Mouse (Mus musculus) embryonic facial prominence, embryonic 10.5 days (tissue): Measurements from ENCODE around the gene Hsd11b1. TPM values are rescaled to one million over a fixed set of nuclear protein-coding genes. Genes with fewer than 3 reads are reported as not detected.

Experiments
- DNase-seq: peaks from one replicate; pipeline ENCODE4 v3.0.0-alpha.2; 2017; ENCODE audit warnings: low spot score
- H3K27ac ChIP-seq: fragments of 300-500 bp; sonication (generic); replicated peaks from 2 replicates; pipeline ENCODE4 v1.5.1; 2016; ENCODE audit warnings: mild to moderate bottlenecking
- H3K27me3 ChIP-seq: fragments of 300-500 bp; sonication (generic); replicated peaks from 2 replicates; pipeline ENCODE4 v1.6.1; 2016; ENCODE audit warnings: low read depth, mild to moderate bottlenecking; ENCODE audit not compliant: poor library complexity, severe bottlenecking
- H3K36me3 ChIP-seq: fragments of 300-500 bp; sonication (generic); replicated peaks from 2 replicates; pipeline ENCODE4 v1.6.1; 2016; ENCODE audit warnings: mild to moderate bottlenecking, moderate library complexity
- H3K4me1 ChIP-seq: fragments of 300-500 bp; sonication (generic); 2 replicates; pipeline ENCODE4 v1.6.1; 2016
- H3K4me3 ChIP-seq: fragments of 300-500 bp; sonication (generic); 2 replicates; pipeline ENCODE4 v1.5.1; 2016; ENCODE audit warnings: mild to moderate bottlenecking, moderate library complexity
- H3K9me3 ChIP-seq: fragments of 300-500 bp; sonication (generic); 2 replicates; pipeline ENCODE4 v1.6.1; 2016; ENCODE audit warnings: mild to moderate bottlenecking
- WGBS: fragments of 180-500 bp; shearing (Covaris S2); methylation state at CpG from one replicate; pipeline ENCODE4 v1.1.7; 2016; 5-methylcytosine and 5-hydroxymethylcytosine counted together
- polyA plus RNA-seq: library from polyadenylated mRNA; unstranded; fragments of >200 nt; fragmentation: Nextera tagmentation; extraction: Ambion mirVana; gene quantifications from 2 replicates; pipeline ENCODE4 v1.2.1, GENCODE M21; 2016

Hsd11b1 gene
- 0.41 TPM in 1 of 2 replicates, not detected in the other for polyA plus RNA-seq

DNA sequence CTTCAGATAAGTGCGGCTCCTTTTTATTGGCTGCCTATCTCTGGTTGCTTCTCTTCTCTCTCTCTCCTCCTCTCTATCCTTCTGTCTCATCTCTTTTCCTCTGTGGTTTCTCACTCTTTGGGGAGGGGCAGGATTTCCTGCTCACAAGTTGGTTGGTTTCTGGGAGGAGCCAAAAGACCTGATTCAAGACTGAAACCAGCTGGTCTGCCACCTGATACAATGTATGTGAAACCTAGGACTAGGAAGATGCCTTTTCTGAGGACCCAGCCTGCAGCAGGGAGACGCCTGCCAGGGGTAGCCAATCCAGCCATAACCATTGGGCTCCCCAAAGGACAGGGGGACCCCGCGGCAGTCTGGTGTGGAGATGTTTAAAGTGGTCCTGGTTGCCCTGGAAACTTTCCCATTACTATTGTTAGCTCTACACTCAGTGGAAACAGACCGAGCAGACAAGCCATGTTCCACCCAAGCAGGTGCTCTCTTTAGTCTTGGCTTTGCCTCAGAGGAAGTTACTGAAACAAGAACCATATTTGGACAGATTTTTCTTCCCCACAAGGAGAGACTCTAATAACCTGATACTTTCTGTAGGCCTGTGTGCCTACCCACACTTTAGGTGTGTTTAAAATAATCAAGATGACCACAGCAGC is at the start of gene Hsd11b1:
Gene Hsd11b1 (minus strand): TSS at position 121 of the 644 bp plus-strand sequence.
- no peaks in the 10 kb centered on the region for H3K9me3 ChIP-seq
- 78% methylated on average over 5 of the region's 5 CpGs for WGBS
- H3K27ac ChIP-seq, result no peak within 1 kb of the TSS
- H3K4me3 ChIP-seq, result no peak within 1 kb of the TSS
- DNase-seq, result no peak
- H3K4me1 ChIP-seq, result peaks cover 10% of the 10 kb centered on the region; the same call in 1 of the 2 replicates
- H3K27me3 ChIP-seq, result no peaks in the 10 kb centered on the region
- H3K36me3 ChIP-seq, result no peaks in the 10 kb centered on the region

DNA sequence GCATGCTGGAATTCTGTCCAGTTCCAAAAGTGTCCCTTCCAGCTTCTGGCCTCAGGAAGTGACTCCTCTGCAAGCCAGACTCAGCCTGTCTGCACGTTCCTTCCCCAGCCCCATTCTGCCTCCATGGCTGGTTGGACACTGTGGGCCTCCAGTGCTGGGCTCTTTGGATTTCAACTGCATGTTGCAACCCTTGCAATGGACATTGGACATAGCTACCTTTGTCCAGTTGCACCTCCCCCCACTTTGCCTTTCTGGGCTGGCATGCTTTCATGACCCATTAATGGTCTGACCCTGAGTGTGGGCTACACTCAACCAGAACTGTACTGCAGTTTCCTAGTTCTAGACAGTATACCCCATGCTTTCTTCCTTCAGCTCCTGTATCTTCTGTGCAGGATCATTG is 47.7 kb upstream of the Hsd11b1 start:
- H3K36me3 ChIP-seq, result no peaks in the 10 kb centered on the region
- H3K27me3 ChIP-seq, result no peaks in the 10 kb centered on the region
- peaks cover 3% of the 10 kb centered on the region; the same call in 1 of the 2 replicates for H3K4me1 ChIP-seq
- no peaks in the 10 kb centered on the region for H3K9me3 ChIP-seq
- no peak overlapping the region for H3K4me3 ChIP-seq
- WGBS, result 75% methylated on average over 1 of the region's 1 CpGs
- no peak overlapping the region for H3K27ac ChIP-seq
- DNase-seq, result no peak

DNA sequence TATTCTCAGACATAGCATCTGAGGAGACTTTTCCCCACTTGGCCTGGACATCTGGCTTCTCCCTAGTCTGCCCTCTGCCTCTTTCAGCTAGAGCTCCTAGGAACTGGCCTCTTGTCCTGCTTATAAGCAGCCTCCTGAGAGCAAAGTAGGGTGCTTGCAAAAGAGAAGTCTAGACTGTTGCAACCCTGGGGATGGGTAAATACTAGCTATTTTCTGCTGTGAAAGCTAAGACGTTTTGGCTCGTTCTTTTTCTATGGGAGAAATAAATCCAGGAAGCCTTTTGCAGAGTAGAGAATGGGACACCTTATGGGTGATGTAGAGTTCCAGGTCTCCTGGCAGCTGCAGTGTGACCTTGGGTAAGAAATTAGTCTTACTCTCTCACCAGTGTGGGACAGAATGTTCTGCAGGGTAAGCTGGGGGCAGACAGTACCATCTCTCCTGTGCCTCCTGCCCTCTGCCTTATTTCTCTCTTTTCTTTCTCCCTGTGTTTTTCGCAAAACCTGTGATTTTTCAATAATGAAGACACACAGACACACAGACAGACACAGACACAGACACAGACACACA is 46.7 kb upstream of the Hsd11b1 start:
- Histone ChIP-seq H3K27ac (no peak overlapping the region), H3K4me1 (peaks cover 3% of the 10 kb centered on the region; the same call in 1 of the 2 replicates), H3K4me3 (no peak overlapping the region), H3K9me3 (no peaks in the 10 kb centered on the region), H3K27me3 (no peaks in the 10 kb centered on the region), H3K36me3 (no peaks in the 10 kb centered on the region)
- WGBS, result 87% methylated on average over 3 of the region's 3 CpGs
- DNase-seq, result no peak

DNA sequence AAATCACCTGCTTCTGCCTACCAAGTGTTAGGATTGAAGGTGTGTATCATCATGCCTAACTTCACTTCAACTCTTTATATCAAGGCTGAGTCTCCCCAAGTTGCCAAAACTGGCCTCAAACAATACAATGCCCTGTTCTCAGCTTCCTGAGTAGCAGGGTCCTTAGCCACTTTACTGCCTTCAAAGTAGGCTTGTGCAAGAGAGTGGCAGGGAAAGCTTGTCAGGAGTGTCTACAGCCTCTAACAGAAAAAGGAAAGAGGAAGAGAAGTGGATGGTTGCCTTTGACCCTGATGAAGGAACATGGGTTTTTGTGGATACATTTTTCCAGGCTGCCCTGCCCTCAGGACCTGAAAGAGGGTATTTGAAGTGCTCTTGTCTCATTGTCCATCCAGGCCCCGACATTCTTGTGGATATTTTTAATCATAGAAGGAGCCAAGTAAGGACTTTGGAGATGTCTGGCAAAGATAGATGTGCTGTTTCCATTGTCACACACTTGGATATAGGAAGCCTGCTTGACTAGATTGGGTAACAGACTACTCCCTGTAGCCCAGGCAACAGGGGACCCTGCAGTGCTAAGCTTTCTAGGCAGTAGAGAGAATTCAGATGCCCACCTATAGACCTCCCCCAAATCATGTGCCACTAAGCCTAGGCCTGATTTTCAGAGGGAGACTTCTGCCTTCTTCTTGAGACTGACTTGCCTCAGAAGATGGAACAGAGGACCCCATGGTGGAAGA is 46.1 kb upstream of the Hsd11b1 start:
- no peak overlapping the region for H3K27ac ChIP-seq
- no peaks in the 10 kb centered on the region for H3K9me3 ChIP-seq
- H3K4me3 ChIP-seq, result no peak overlapping the region
- 71% methylated on average over 1 of the region's 1 CpGs for WGBS
- H3K4me1 ChIP-seq, result peaks cover 3% of the 10 kb centered on the region; the same call in 1 of the 2 replicates
- DNase-seq, result no peak
- H3K36me3 ChIP-seq, result no peaks in the 10 kb centered on the region
- no peaks in the 10 kb centered on the region for H3K27me3 ChIP-seq

DNA sequence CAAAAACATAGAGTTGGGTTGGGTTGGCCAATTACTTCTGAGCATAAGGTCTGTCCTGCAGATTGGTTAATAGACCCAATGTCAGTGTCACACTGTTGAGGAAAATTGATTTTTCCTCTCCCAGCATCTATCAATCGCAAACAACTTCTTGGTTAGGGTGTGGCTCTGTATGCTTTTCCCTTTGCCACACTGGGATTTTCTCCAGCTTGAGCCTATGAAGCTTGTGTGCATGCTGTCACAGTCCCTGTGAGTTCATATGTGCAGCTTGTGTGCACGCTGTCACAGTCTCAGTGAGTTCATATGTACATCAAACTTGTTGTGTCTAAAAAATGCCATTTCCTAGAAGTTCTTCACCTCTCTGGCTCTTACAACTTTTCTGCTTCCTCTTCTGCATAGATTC is 43.0 kb upstream of the Hsd11b1 start:
- Histone ChIP-seq H3K4me3 (no peak overlapping the region), H3K9me3 (no peaks in the 10 kb centered on the region), H3K27me3 (peaks cover 10% of the 10 kb centered on the region; the same call in 1 of the 2 replicates), H3K4me1 (peaks cover 3% of the 10 kb centered on the region; the same call in 1 of the 2 replicates), H3K36me3 (no peaks in the 10 kb centered on the region), H3K27ac (no peak overlapping the region)
- no peak for DNase-seq
- 86% methylated on average over 2 of the region's 2 CpGs for WGBS

DNA sequence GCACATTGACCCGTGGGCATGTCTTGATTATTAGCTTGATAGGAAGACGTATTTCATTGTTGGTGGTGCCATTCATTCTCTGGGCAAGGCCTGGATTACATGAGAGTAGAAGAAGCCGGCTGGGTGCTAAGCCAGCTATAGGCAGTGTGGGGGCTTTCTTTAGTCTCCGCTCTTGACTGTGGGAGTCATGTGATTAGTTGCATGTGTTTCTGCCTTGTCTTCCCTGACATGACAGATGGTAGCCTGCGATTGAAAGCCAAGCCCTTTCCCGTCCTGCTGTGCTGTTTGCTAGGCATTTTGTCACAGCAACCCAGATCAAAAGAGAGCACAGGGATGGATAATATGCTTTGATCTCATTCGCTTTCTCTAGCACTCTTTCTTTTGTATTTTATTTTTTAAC is 41.5 kb upstream of the Hsd11b1 start:
- 54% methylated on average over 7 of the region's 7 CpGs for WGBS

GRCm38 (mm10) chr1:193303096-193303495 is 39.2 kb upstream of the Hsd11b1 start:
- no peak for DNase-seq
- no peak overlapping the region for H3K4me3 ChIP-seq
- peaks cover 11% of the 10 kb centered on the region for H3K4me1 ChIP-seq
- no peaks in the 10 kb centered on the region for H3K9me3 ChIP-seq
- H3K36me3 ChIP-seq, result no peaks in the 10 kb centered on the region
- H3K27me3 ChIP-seq, result peaks cover 13% of the 10 kb centered on the region; the same call in 1 of the 2 replicates
- WGBS, result 64% methylated on average over 2 of the region's 2 CpGs
- H3K27ac ChIP-seq, result no peak overlapping the region

More for the DNA sequence above, 41.5 kb upstream of the Hsd11b1 start:
- H3K4me1 ChIP-seq, result peaks cover 6% of the 10 kb centered on the region
- H3K9me3 ChIP-seq, result no peaks in the 10 kb centered on the region
- H3K27ac ChIP-seq, result no peak overlapping the region
- no peaks in the 10 kb centered on the region for H3K36me3 ChIP-seq
- no peak overlapping the region for H3K4me3 ChIP-seq
- H3K27me3 ChIP-seq, result peaks cover 13% of the 10 kb centered on the region; the same call in 1 of the 2 replicates
- no peak for DNase-seq

DNA sequence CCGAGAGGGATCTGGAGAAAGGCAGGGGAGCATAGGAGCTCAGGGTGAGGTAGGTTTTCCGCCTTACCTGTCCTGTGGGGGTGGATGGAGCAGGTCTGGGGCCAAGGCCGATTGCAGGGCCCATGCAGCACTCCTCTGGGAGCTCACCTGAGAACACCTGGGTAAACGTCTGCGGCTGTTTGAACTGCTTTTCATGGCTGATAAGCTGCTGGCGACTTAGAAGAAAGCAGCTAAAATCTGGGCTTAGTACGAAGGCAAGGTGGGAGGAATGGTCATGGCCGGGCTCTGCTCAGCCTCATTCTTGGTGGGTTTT is 38.2 kb upstream of the Hsd11b1 start:
- Histone ChIP-seq H3K27ac (no peak overlapping the region; the same call in 1 of the 2 replicates), H3K4me1 (peaks cover 11% of the 10 kb centered on the region), H3K36me3 (no peaks in the 10 kb centered on the region), H3K4me3 (no peak overlapping the region; the same call in 1 of the 2 replicates), H3K27me3 (peaks cover 13% of the 10 kb centered on the region; the same call in 1 of the 2 replicates), H3K9me3 (no peaks in the 10 kb centered on the region)
- no peak for DNase-seq
- 64% methylated on average over 8 of the region's 8 CpGs for WGBS

- Histone ChIP-seq H3K4me3 (no peak overlapping the region; the same call in 1 of the 2 replicates), H3K36me3 (no peaks in the 10 kb centered on the region), H3K27me3 (peaks cover 13% of the 10 kb centered on the region; the same call in 1 of the 2 replicates), H3K9me3 (no peaks in the 10 kb centered on the region), H3K27ac (no peak overlapping the region; the same call in 1 of the 2 replicates), H3K4me1 (peaks cover 11% of the 10 kb centered on the region)
- peak; percentile 25 for DNase-seq
- WGBS, result 68% methylated on average over 6 of the region's 6 CpGs
These were observed 37.6 kb upstream of the Hsd11b1 start for GRCm38 (mm10) chr1:193301216-193302092.

DNA sequence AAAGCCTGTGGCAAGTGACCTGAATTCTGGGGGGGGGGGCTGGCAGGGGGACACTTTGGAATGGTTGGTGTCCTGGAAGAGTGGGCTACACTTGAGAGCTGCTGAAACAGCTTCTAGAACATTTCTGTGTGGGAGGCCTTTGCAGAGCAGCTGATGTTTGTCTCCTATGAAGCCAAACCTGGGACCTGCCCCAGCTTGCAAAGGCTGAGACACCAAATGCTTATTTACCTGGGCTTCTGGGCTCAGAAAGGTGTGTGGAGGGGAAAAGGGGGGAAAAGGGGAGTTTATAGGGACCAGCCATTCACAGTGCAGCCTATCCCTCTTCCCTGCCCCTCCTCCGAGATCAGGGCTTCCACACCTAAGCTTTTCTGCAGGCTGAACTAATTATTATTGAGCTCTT is 36.1 kb upstream of the Hsd11b1 start:
- Histone ChIP-seq H3K4me1 (peaks cover 11% of the 10 kb centered on the region), H3K36me3 (no peaks in the 10 kb centered on the region), H3K9me3 (no peaks in the 10 kb centered on the region), H3K4me3 (no peak overlapping the region), H3K27ac (no peak overlapping the region), H3K27me3 (peaks cover 13% of the 10 kb centered on the region; the same call in 1 of the 2 replicates)
- WGBS, result 48% methylated on average over 1 of the region's 1 CpGs
- no peak for DNase-seq

DNA sequence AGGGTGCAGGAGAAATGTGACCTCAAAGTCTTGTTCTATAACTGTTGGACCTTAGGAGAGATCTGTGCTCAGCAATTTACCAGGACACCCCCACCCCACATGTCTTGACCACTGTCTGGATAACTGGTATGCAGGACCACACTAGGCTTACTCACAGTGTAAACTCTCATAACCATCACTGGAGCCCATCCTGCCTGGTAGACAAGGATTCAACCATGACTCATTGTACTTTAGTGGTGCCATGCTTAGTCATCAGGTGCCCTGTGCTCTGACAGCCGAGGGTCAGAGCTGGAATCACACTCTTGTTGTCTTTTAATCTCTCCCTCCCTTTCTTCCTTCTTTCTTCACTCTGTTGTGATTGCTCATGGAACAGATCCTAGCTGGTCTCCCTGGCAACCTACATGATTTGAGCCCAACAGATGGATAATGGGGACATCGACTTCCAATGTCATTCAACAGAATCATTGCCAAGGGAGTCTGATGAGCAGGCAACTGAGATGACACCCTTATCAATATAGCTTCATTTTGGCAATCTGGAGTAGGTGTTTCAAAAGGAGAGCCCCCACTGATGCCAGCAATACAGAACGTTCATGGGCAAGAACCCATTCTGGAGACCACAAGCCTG is 34.4 kb upstream of the Hsd11b1 start:
- no peak overlapping the region for H3K4me3 ChIP-seq
- H3K36me3 ChIP-seq, result no peaks in the 10 kb centered on the region
- WGBS, result 90% methylated on average over 3 of the region's 3 CpGs
- H3K27ac ChIP-seq, result no peak overlapping the region
- H3K4me1 ChIP-seq, result peaks cover 11% of the 10 kb centered on the region
- no peaks in the 10 kb centered on the region for H3K9me3 ChIP-seq
- H3K27me3 ChIP-seq, result peaks cover 13% of the 10 kb centered on the region; the same call in 1 of the 2 replicates
- no peak for DNase-seq
